Mouse (Mus musculus) olfactory bulb, adult 2 months (tissue): ENCODE results near the gene Tenm4.

ENCODE experiments used
- CTCF ChIP-seq: fragments of 200-500 bp; IDR thresholded peaks from 2 replicates; pipeline ENCODE4 v1.5.1; 2012; ENCODE audit warnings: low read depth, mild to moderate bottlenecking, low read length, moderate library complexity; ENCODE audit not compliant: insufficient read depth
- POLR2A ChIP-seq: fragments of 200-500 bp; IDR thresholded peaks from 2 replicates; pipeline ENCODE4 v1.6.1; 2012; ENCODE audit warnings: mild to moderate bottlenecking, low read depth, low read length, moderate library complexity; ENCODE audit not compliant: insufficient read depth

DNA sequence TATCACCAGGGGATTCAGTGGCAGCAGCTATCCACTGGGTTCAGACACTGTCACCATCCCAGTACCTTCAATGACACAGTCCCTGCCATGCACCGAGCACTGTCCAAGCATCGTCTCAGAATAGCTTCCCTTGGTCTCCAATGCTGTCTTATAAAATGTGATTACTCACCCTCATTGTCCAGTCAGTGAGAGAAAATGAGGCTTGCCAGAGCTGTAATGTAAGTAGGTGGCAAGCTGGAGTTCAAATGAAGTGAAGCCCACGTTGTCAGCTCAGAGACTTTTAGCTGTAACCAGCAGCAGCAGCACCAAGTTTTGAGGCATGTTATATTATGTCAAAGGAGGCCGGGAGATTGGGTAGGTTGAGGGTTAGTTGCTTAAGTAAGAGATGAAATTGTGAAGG, 507.2 kb downstream of the Tenm4 start:
- no peak for TF ChIP-seq CTCF
- no peak for TF ChIP-seq POLR2A
